Mouse (Mus musculus) ES-Bruce4 (cell line): ENCODE measurements around the gene Mrps2.
A peak's percentile ranks its signal among the peaks of the same experiment; 100 is the strongest.

Experiments used
- CTCF ChIP-seq: IDR thresholded peaks from one replicate; pipeline ENCODE4 v1.8.1; 2011; ENCODE audit warnings: low read depth, low read length
- POLR2A ChIP-seq: IDR thresholded peaks from one replicate; pipeline ENCODE4 v1.8.1; 2011; ENCODE audit warnings: low read length; ENCODE audit not compliant: insufficient read depth

DNA sequence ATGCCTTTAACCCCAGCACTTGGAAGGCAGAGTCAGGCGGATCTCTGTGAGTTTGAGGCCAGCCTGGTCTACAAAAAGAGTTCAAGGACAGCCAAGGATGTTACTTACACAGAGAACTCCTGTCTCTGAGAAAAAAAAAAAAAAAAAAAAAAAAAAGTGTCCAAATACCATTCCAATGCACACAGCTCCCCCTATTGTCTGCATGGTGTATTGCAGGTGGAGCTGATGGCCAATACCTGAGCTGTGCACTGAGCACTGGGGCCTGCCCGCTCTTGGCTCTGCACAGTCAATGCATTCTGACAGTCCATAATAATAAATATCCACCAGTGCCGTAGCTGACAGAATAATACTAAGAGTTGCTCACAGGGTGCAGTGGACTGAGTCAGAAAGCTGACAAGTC lies 3.9 kb upstream of the Mrps2 start:
- no peak for TF ChIP-seq POLR2A
- TF ChIP-seq CTCF = peak; percentile 61
